Mouse (Mus musculus) liver, embryonic 14.5 days (tissue): ENCODE measurements at regions not wholly inside any gene's neighbourhood (a gene's known extent, or its start where the extent isn't known, plus 50 kb on each side); places are given as distances from the start of the nearest gene placed in this dataset.
A peak's percentile ranks its signal among the peaks of the same experiment; 100 is the strongest.

Experiments
- ATAC-seq: fragments of 200-750 bp; cut with Nextera tagmentation; 2 replicates; pipeline ENCODE4 v1.8.0; 2017; ENCODE audit warnings: moderate number of reproducible peaks, mild to moderate bottlenecking, moderate library complexity; ENCODE audit not compliant: insufficient read depth
- DNase-seq, 3 experiments: peaks; one replicate each; pipeline ENCODE4 v3.0.0-alpha.2; 2012 to 2013; ENCODE audit warnings: low read depth in 3 of 3, low spot score in 3 of 3
- H3K27ac ChIP-seq: fragments of 300-500 bp; sonication (generic); 2 replicates; pipeline ENCODE4 v1.5.1; 2014; ENCODE audit warnings: moderate library complexity, mild to moderate bottlenecking, control low read depth, inconsistent platforms
- H3K27me3 ChIP-seq: fragments of 300-500 bp; sonication (generic); 2 replicates; pipeline ENCODE4 v1.6.1; 2014; ENCODE audit warnings: mild to moderate bottlenecking, low read length, moderate library complexity; ENCODE audit not compliant: control insufficient read depth, insufficient read depth
- H3K36me3 ChIP-seq: fragments of 300-500 bp; sonication (generic); replicated peaks from 2 replicates; pipeline ENCODE4 v1.6.1; 2014; ENCODE audit warnings: low read depth; ENCODE audit not compliant: control insufficient read depth, insufficient read depth
- H3K4me1 ChIP-seq, 2 experiments: fragments of 200-500 bp in 1 of 2; fragments of 300-500 bp in 1 of 2; sonication (generic) in 1 of 2; replicated peaks; 2 replicates each; pipeline ENCODE4 v1.6.1; 2012 to 2014; ENCODE audit warnings: antibody characterized with exemption in 1 of 2, inconsistent platforms in 1 of 2, low read length in 1 of 2; ENCODE audit not compliant: control insufficient read depth in 2 of 2, insufficient read depth in 2 of 2
- H3K4me2 ChIP-seq: fragments of 300-500 bp; sonication (generic); 2 replicates; pipeline ENCODE4 v1.6.1; 2014; ENCODE audit warnings: low read depth, mild to moderate bottlenecking, control low read depth, moderate library complexity
- H3K4me3 ChIP-seq, 2 experiments: fragments of 200-500 bp in 1 of 2; fragments of 300-500 bp in 1 of 2; sonication (generic) in 1 of 2; 2 replicates each; pipeline ENCODE4 v1.5.1; 2012 to 2014; ENCODE audit warnings: low read depth in 2 of 2, low read length in 2 of 2, mild to moderate bottlenecking in 2 of 2, control low read depth in 1 of 2, inconsistent platforms in 1 of 2, moderate library complexity in 1 of 2; ENCODE audit not compliant: insufficient read depth in 1 of 2
- H3K9ac ChIP-seq: fragments of 300-500 bp; sonication (generic); replicated peaks from 2 replicates; pipeline ENCODE4 v1.6.1; 2014; ENCODE audit warnings: mild to moderate bottlenecking, control low read depth, moderate library complexity
- H3K9me3 ChIP-seq: fragments of 300-500 bp; sonication (generic); 2 replicates; pipeline ENCODE4 v1.6.1; 2016; ENCODE audit warnings: low read length, mixed read lengths; ENCODE audit not compliant: control insufficient read depth
- CTCF ChIP-seq: IDR thresholded peaks from 2 replicates; pipeline ENCODE4 v1.5.1; 2016; ENCODE audit warnings: antibody characterized with exemption, low read depth, control low read depth
- EP300 ChIP-seq: IDR thresholded peaks from 2 replicates; pipeline ENCODE4 v1.6.1; 2016; ENCODE audit warnings: antibody characterized with exemption, low read depth
- WGBS: fragments of 180-500 bp; shearing (Covaris S2); extraction: QIAGEN DNeasy Blood & Tissue Kit; methylation state at CpG from one replicate; pipeline ENCODE4 v1.1.7; 2014; ENCODE audit not compliant: insufficient replicate concordance; 5-methylcytosine and 5-hydroxymethylcytosine counted together

- TF ChIP-seq CTCF (no peak), EP300 (no peak)
- Histone ChIP-seq H3K36me3 (no peaks in the 10 kb centered on the region), H3K27ac (no peak overlapping the region), H3K9ac (no peak overlapping the region), H3K4me2 (no peak overlapping the region), H3K4me3 (no peak overlapping the region), H3K27me3 (no peaks in the 10 kb centered on the region), H3K9me3 (no peaks in the 10 kb centered on the region), H3K4me1 (peaks cover 0 to 6% of the 10 kb centered on the region in 2 experiments; a peak in 2 of 4 replicates)
- DNase-seq (no peak), ATAC-seq (no peak)
- WGBS = 81% methylated on average over 4 of the region's 4 CpGs
Measured at GRCm38 (mm10) chr1:185537236-185537635, 82.6 kb downstream of the Slc30a10 start.

GRCm38 (mm10) chr1:185539458-185539857 is 84.8 kb downstream of the Slc30a10 start:
- Histone ChIP-seq H3K4me2 (no peak overlapping the region), H3K36me3 (no peaks in the 10 kb centered on the region), H3K4me1 (peaks cover 0 to 6% of the 10 kb centered on the region in 2 experiments; a peak in 2 of 4 replicates), H3K27me3 (no peaks in the 10 kb centered on the region), H3K27ac (no peak overlapping the region), H3K4me3 (no peak overlapping the region), H3K9me3 (no peaks in the 10 kb centered on the region), H3K9ac (no peak overlapping the region)
- no peak for TF ChIP-seq CTCF
- no peak for TF ChIP-seq EP300
- no peak for DNase-seq
- peak; percentile 61 for ATAC-seq
- 0% methylated on average over 1 of the region's 1 CpGs for WGBS

DNA sequence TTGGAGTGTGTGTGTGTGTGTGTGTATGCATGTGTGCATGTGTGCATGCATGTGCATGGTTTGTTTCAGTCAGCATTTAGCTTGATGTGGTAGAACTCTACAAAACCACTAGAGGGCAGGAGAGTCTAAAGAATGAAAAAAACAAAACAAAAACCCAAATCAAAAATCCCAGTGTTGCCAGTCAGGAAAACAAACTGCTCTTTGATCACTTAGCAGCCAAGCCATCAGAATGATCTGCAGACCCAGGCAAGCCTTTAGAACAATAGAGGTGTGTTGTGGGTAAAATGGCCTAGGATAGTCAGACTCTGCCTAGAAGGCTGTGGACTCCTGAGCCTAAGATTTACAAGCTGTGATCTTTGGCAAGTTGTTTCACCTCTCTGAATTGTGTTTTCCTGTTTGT is 91.7 kb downstream of the Slc30a10 start:
- no peaks in the 10 kb centered on the region for H3K36me3 ChIP-seq
- H3K27me3 ChIP-seq = no peaks in the 10 kb centered on the region
- H3K4me1 ChIP-seq = no peaks in the 10 kb centered on the region
- TF ChIP-seq EP300 = no peak
- TF ChIP-seq CTCF = peak; percentile 57
- no peak overlapping the region for H3K4me2 ChIP-seq
- H3K4me3 ChIP-seq = no peak overlapping the region
- peak in 1 of 3 experiments; percentile 4 for DNase-seq
- H3K27ac ChIP-seq = no peak overlapping the region
- ATAC-seq = no peak
- H3K9ac ChIP-seq = no peak overlapping the region
- no peaks in the 10 kb centered on the region for H3K9me3 ChIP-seq

DNA sequence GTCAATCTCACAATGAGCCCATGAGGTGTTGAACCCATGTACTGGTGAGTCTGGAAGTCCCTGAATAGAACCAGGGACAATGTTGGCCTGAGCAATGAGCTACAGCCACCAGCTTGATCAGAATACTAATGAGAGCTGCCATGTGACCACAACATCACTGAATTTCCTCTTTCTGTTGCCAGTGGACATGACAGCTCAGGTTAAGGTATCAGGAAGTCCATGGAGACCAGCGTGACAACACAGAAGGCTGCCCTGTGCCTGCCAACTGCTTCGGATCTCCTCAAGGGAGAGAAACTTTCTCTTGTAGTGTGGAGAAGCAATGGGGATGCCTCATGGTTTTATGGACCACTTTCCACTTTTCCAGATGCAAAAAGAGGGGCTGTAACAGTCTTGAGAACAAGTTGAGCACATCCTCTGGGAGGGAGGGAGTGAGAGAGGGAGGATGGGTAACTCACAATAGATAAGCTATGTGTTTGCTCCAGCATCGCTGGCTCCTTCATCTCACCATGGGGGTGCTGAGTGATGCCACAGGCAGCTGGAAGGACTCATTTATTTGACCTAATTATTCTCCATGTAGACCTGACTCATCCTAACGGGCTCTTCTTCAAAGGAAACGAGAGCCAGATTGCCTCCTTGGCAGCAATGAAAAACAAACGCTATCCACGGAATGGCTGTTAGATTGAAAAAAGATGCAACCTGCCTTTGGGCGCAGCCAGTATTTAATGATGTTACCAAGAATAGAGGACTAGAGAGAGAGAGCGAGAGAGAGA is 118.3 kb downstream of the Slc30a10 start:
- Histone ChIP-seq H3K9ac (no peak overlapping the region), H3K27me3 (no peaks in the 10 kb centered on the region), H3K4me1 (no peaks in the 10 kb centered on the region), H3K4me3 (no peak overlapping the region), H3K36me3 (no peaks in the 10 kb centered on the region), H3K27ac (no peak overlapping the region), H3K4me2 (no peak overlapping the region), H3K9me3 (no peaks in the 10 kb centered on the region)
- ATAC-seq (no peak), DNase-seq (no peak)
- WGBS = 46% methylated on average over 9 of the region's 9 CpGs
- TF ChIP-seq CTCF (no peak), EP300 (no peak)

- Histone ChIP-seq H3K27ac (no peak overlapping the region), H3K4me2 (no peak overlapping the region), H3K9ac (no peak overlapping the region), H3K4me1 (no peaks in the 10 kb centered on the region), H3K4me3 (no peak overlapping the region), H3K9me3 (no peaks in the 10 kb centered on the region), H3K36me3 (no peaks in the 10 kb centered on the region), H3K27me3 (no peaks in the 10 kb centered on the region)
- DNase-seq = no peak
- no peak for TF ChIP-seq CTCF
- TF ChIP-seq EP300 = no peak
- 55% methylated on average over 4 of the region's 4 CpGs for WGBS
- ATAC-seq = no peak
Measured at GRCm38 (mm10) chr1:185574978-185575377, 120.3 kb downstream of the Slc30a10 start.
